Mouse (Mus musculus): Measurements from ENCODE around the gene H1f0.

DNA sequence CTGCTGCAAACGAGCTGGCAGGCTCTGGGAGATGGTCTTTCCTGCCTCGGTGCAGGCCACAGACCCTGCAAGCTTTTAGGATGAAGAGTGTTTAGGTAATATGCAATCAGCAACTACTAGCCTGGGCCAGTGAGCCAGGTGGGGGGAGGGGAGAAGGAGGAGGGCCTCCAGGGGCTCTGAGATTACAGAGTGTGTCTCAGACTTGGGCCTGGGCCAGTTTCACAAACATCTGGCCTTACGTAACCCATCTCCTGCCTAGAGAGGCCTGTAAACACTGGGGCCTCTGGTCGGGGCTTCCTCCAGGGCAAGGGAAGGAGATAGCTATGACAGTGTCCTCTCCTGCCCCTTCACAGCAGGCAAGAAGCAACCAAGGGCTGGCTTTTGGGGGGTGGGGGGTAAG, 49.4 kb upstream of the H1f0 start:
- TF ChIP-seq POLR2A (IDR thresholded peaks at IDR 0.05; ENCODE audit: insufficient read depth, low read depth, low read length) (no peak), CTCF (IDR thresholded peaks at IDR 0.05; ENCODE audit: insufficient read depth, low read depth, low read length) (no peak)

Data from olfactory bulb, adult 2 months (tissue).